Mouse (Mus musculus) left cerebral cortex, postnatal 14 days (tissue): Measurements from ENCODE around the gene St8sia1. TPM values are rescaled to one million over a fixed set of nuclear protein-coding genes. Genes with fewer than 3 reads are reported as not detected.
"Not testable (repeated sequence)": the region's sequence is repeated elsewhere in the genome, so short reads cannot be mapped to it uniquely, and the experiment has no call there.

ENCODE experiments used
- DNase-seq, 2 experiments: peaks; one replicate each; pipeline ENCODE4 v3.0.0; 2021 to 2022; ENCODE audit warnings: low spot score in 2 of 2, mixed read lengths in 1 of 2
- intact Hi-C: fragments of 180-260 bp; cut with DNase I; formaldehyde crosslinking; loops from one replicate; pipeline ENCODE4 v1.15.1; 2025
- long read RNA-seq, 2 experiments: library from polyadenylated mRNA; stranded (forward); transcript quantifications; one replicate each; pipeline ENCODE4 v2.0.0; 2021
- total RNA-seq, 2 experiments: library from RNA; stranded (reverse); gene quantifications; 2 replicates each; pipeline ENCODE4 v1.2.3; 2021

Gene St8sia1
- total RNA-seq = 10 to 100 TPM; 22.1 to 24.0 TPM
- long read RNA-seq, experiment 1, full-length matches to known transcripts = 3 of 8 reads
- long read RNA-seq, experiment 1, partial matches to known transcripts = 0 of 8 reads
- long read RNA-seq, experiment 1, other reads (novel, unspliced or antisense) = 5 of 8 reads
- long read RNA-seq, experiment 2, full-length matches to known transcripts = 1 of 3 reads
- long read RNA-seq, experiment 2, partial matches to known transcripts = 0 of 3 reads
- long read RNA-seq, experiment 2, other reads (novel, unspliced or antisense) = 2 of 3 reads

DNA sequence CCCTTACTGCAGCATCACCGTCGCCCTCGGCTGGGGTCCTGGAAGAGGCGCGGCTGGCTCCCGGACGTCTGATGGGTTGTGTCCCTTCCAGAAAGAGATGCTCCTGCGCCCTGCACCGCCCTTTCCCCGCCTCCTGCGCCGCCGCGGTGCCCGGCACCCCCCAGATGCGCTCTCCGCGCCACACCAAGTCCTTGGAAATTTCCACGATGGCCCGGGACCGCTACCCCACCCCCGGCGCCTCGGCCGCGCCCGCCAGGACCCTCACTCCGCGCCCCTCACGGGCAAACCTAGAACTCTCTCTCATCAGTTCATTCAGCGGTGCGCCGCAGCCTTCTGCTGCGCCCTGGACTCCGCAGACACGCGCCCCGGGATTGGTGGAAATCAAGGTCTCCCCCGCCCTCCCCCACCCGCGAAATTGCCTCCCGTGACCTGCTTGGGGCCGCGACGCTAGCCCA, at the start of gene St8sia1:
Gene St8sia1, minus strand, starts transcription at position 377 of the 455 bp plus-strand sequence.
- DNase-seq = peak; percentile 49 to 53
- intact Hi-C loops = loop anchor here (2.0 to 5.0 kb wide), 3 partner anchors 87 to 183 kb away; no protein-coding TSS in a partner anchor

DNA sequence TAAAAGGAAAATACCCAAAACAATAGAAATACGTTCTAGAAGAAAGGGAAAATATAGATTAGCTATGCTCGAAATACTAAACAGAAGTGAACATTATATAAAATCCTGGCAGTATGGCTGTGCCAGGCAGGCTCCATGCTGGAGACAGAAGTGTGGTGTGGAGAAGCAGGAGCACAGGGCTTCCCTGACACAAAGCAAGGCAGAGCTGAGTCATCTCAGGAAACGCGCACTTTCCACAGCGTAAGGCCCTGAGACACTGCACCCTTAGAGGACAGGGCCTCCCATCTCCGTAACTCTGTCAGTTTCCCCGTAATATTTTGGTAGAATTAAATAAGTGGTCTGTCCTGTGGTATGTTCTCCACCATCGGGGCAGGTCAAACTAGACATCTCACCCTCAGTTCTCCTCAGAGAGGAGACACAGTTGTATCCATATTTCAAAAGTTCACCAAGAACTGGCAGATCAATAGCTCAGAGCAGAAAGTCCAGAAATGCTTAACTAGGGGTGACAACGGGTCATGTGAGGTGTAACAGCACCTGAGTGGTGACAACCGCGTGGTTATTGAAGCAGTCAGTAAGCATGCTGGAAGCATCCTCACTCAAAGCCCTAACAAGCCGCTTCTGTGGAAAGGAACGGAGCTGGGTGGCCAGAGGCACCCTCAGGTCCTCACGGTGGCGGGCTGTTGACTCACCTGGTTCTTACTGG, 48.4 kb upstream of the St8sia1 start:
- DNase-seq = no peak
- intact Hi-C loops = no loop called here

DNA sequence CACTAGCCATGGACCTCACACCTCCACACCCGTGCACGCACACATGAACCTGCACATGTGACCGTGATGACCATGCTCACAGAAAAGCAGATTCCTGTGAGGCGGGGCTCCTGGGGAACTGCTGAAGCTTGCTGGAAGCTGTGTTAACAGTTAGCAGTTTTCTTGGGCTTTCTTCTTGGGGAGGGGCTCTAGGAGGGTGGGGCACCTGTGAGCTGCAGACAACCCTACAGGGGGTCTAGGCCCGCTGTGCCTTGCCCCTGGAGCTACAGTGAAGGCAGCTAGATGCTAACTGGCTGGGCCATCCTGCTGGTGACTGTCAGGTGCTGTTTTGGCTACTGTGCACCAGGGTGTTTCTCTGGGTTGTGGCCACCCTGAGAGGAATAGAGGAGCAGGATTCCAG, 44.6 kb upstream of the St8sia1 start:
- DNase-seq = no peak
- intact Hi-C loops = no loop called here

DNA sequence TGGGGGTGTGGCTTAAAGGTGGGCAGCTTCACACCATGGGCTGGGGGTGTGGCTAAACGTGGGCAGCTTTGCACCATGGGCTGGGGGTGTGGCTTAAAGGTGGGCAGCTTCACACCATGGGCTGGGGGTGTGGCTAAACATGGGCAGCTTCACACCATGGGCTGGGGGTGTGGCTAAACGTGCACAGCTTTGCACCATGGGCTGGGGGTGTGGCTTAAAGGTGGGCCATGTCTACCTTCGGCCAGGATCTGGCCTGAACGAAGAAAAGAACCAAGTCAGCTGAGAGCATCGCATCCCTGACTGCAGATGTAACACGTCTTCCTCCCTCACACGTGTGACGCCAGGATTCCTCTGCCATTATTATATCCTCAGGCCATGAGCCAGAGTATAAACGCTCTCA, 41.0 kb upstream of the St8sia1 start:
- DNase-seq, intact Hi-C loops: not testable (repeated sequence)

- DNase-seq = no peak
- intact Hi-C loops = no loop called here
Measured at GRCm38 (mm10) chr6:143004801-143005200, 40.5 kb upstream of the St8sia1 start.

GRCm38 (mm10) chr6:142998221-142998999, 34.2 kb upstream of the St8sia1 start:
- intact Hi-C loops = no loop called here
- no peak for DNase-seq

- no peak for DNase-seq
- intact Hi-C loops = no loop called here
Measured at GRCm38 (mm10) chr6:142996887-142997286, 32.6 kb upstream of the St8sia1 start.

GRCm38 (mm10) chr6:142995567-142995966, 31.3 kb upstream of the St8sia1 start:
- no peak for DNase-seq
- intact Hi-C loops = no loop called here

- intact Hi-C loops = no loop called here
- DNase-seq = no peak
Measured at GRCm38 (mm10) chr6:142994821-142995220, 30.6 kb upstream of the St8sia1 start.

- intact Hi-C loops = no loop called here
- DNase-seq = no peak
Measured at GRCm38 (mm10) chr6:142993705-142994698, 29.8 kb upstream of the St8sia1 start.

- intact Hi-C loops = no loop called here
- DNase-seq = no peak
Measured at GRCm38 (mm10) chr6:142992971-142993370, 28.7 kb upstream of the St8sia1 start.

DNA sequence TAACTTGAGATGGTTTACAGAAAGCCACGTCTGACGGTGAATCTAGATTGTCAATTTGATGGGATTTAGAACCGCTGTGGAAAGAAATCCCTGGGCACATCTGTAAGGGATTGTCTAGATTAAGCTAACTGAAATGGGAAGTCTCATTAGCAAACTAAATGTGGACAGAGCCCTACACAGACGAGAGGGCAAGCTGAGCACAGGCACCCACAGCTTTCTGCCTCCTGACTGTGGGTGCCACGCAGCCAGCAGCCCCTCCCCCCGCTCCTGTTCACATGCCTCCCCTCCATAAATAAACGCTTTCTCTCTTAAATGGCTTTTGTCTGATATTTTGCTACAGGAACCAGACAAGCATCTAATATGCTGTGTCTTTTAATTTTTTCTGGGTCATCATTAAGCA, 27.8 kb upstream of the St8sia1 start:
- no peak for DNase-seq
- intact Hi-C loops = no loop called here

DNA sequence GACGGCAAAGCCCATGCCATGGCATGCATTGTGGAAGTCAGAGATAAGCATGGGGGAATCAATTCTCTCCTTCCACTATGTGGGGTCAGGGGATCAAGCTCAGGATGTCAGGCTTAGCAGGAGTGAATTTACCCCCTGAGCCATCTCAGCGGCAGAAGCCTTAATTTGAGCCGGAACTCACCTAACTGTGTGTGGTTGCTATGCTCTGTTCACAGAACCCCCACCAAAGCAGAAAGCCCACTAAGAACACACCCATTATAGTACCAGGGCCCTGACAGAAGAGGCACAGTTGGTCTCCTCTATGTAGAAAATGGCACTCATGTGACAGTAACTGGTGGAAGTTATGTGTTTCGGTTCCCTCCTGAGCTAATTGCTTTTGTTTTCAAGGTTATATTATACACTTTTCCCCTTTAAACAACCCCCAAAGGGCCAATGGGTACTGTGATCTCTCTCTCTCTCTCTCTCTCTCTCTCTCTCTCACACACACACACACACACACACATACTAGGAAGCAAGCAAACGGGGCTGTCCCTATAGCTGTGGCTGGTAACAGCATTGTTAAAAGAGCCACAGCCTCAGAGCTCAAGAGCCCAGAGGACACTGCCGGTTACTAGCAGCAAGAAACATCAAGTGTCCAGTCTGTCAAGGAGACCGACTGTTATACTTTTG, 27.3 kb upstream of the St8sia1 start:
- intact Hi-C loops = no loop called here
- no peak for DNase-seq

GRCm38 (mm10) chr6:142990516-142990915, 26.3 kb upstream of the St8sia1 start:
- no peak for DNase-seq
- intact Hi-C loops = no loop called here

DNA sequence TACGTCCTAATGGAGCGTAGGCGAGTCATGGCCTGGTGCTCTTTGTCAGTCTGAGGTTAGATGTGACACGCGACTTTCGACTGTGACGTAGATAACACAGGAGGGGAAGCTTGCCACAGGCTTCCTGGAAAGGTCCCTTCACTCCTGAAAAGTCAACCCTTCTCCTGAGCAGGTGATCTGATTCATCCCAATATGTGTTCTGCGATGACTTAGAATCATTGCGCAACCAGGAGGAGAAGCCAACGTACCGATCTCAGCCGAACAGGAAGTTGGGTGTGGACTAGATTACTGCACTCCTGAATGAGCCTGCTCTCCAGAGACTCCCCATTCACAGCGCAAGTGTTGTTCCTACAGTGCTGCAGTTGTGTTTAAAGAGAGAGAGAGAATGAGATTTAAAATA, 25.2 kb upstream of the St8sia1 start:
- intact Hi-C loops = no loop called here

DNA sequence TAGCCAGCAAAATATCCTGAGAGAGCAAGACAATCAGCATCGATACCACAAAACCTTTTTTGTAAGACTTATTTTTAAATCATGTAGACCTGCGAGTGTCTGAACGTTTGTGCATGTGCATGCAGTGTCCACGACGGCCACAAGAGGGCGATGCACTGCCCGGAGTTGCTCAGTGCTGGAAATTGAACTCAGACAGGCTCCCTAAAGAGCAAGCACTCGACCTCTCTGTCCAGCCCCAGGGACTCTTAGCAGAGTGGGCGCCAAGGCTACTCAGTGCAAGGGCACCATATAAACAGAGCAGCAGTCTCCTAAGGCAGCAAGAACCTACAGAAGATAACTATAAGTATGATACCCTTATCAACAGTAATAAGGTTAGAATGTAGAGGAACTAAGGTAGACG, 24.5 kb upstream of the St8sia1 start:
- intact Hi-C loops = no loop called here
- peak; percentile 71 to 75 for DNase-seq

More for the DNA sequence above, 25.2 kb upstream of the St8sia1 start:
- DNase-seq = no peak

DNA sequence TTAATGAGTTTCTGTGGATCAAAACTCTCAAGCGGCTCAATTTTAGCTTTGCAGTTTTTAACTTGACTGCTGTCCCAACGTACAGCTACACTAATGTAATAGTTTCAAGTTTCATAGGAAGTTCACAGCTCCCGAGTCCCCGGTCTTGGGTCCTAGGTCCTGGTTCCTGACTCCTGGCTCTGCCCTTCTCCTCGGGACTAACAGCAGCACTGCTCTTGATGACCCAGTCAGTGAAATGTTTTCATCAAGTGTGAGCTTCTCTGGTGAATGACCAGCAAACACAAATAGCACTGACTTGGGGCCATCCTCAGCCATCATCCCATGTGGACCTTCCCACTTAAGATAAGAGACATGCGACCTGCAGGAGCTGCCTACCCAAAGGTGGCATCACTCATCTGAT, 24.0 kb upstream of the St8sia1 start:
- no peak for DNase-seq
- intact Hi-C loops = no loop called here

GRCm38 (mm10) chr6:142987616-142988015, 23.4 kb upstream of the St8sia1 start:
- intact Hi-C loops = no loop called here
- DNase-seq = no peak
